Mouse (Mus musculus) forebrain, embryonic 15.5 days (tissue): ENCODE measurements around the gene Polr3h. TPM values are rescaled to one million over a fixed set of nuclear protein-coding genes. Genes with fewer than 3 reads are reported as not detected.
"Not testable (repeated sequence)": the region's sequence is repeated elsewhere in the genome, so short reads cannot be mapped to it uniquely, and the experiment has no call there.

Source experiments
- ATAC-seq: fragments of 200-750 bp; cut with Nextera tagmentation; replicated peaks from 2 replicates; pipeline ENCODE4 v1.8.0; 2017; ENCODE audit warnings: mild to moderate bottlenecking, moderate TSS enrichment, moderate library complexity
- H3K27ac ChIP-seq: fragments of 300-500 bp; sonication (generic); replicated peaks from 2 replicates; pipeline ENCODE4 v1.5.1; 2015; ENCODE audit warnings: mild to moderate bottlenecking, inconsistent platforms
- H3K27me3 ChIP-seq: fragments of 300-500 bp; sonication (generic); 2 replicates; pipeline ENCODE4 v1.6.1; 2015; ENCODE audit warnings: inconsistent platforms
- H3K36me3 ChIP-seq: fragments of 300-500 bp; sonication (generic); 2 replicates; pipeline ENCODE4 v1.6.1; 2015; ENCODE audit warnings: mild to moderate bottlenecking, inconsistent platforms
- H3K4me1 ChIP-seq: fragments of 300-500 bp; sonication (generic); 2 replicates; pipeline ENCODE4 v1.6.1; 2015; ENCODE audit warnings: inconsistent platforms
- H3K4me2 ChIP-seq: fragments of 300-500 bp; sonication (generic); replicated peaks from 2 replicates; pipeline ENCODE4 v1.6.1; 2015; ENCODE audit warnings: mild to moderate bottlenecking, inconsistent platforms
- H3K4me3 ChIP-seq: fragments of 300-500 bp; sonication (generic); 2 replicates; pipeline ENCODE4 v1.5.1; 2015; ENCODE audit warnings: mild to moderate bottlenecking, inconsistent platforms
- H3K9ac ChIP-seq: fragments of 300-500 bp; sonication (generic); replicated peaks from 2 replicates; pipeline ENCODE4 v1.6.1; 2015; ENCODE audit warnings: mild to moderate bottlenecking, inconsistent platforms
- H3K9me3 ChIP-seq: fragments of 300-500 bp; sonication (generic); 2 replicates; pipeline ENCODE4 v1.6.1; 2016; ENCODE audit warnings: inconsistent platforms
- WGBS: fragments of 180-500 bp; shearing (Covaris S2); methylation state at CpG from one replicate; pipeline ENCODE4 v1.1.7; 2015; ENCODE audit warnings: mixed read lengths; 5-methylcytosine and 5-hydroxymethylcytosine counted together
- polyA plus RNA-seq: library from polyadenylated mRNA; unstranded; fragments of >200 nt; fragmentation: Nextera tagmentation; extraction: Ambion mirVana; gene quantifications from 2 replicates; pipeline ENCODE4 v1.2.1, GENCODE M21; 2015

Polr3h gene
- polyA plus RNA-seq, 1 experiment from 2014 or later, result 89.8 TPM

- not testable (repeated sequence) for H3K4me2 ChIP-seq, ATAC-seq, H3K27ac ChIP-seq, H3K4me3 ChIP-seq, H3K9ac ChIP-seq, H3K27me3 ChIP-seq, H3K9me3 ChIP-seq, H3K4me1 ChIP-seq
- H3K36me3 ChIP-seq, result peaks cover 99% of the 10 kb centered on the region
- 90% methylated on average over 4 of the region's 4 CpGs for WGBS
Observed at GRCm38 (mm10) chr15:81908767-81909166, 17.3 kb downstream of the Polr3h start.

GRCm38 (mm10) chr15:81907953-81908352, 18.1 kb downstream of the Polr3h start:
- Histone ChIP-seq H3K4me1 (no peaks in the 10 kb centered on the region), H3K9me3 (no peaks in the 10 kb centered on the region), H3K27me3 (no peaks in the 10 kb centered on the region), H3K4me3 (no peak overlapping the region), H3K9ac (no peak overlapping the region), H3K36me3 (peaks cover 96% of the 10 kb centered on the region), H3K27ac (no peak overlapping the region), H3K4me2 (no peak overlapping the region)
- no peak for ATAC-seq
- 87% methylated on average over 8 of the region's 8 CpGs for WGBS

- Histone ChIP-seq H3K36me3 (peaks cover 88% of the 10 kb centered on the region), H3K27me3 (no peaks in the 10 kb centered on the region), H3K4me1 (no peaks in the 10 kb centered on the region), H3K4me3 (no peak overlapping the region), H3K27ac (no peak overlapping the region), H3K9me3 (no peaks in the 10 kb centered on the region), H3K4me2 (no peak overlapping the region), H3K9ac (no peak overlapping the region)
- WGBS, result 41% methylated on average over 2 of the region's 2 CpGs
- ATAC-seq, result no peak
Observed at GRCm38 (mm10) chr15:81904939-81905338, 21.1 kb downstream of the Polr3h start.

- H3K36me3 ChIP-seq, result peaks cover 72% of the 10 kb centered on the region
- no peak overlapping the region for H3K27ac ChIP-seq
- H3K4me1 ChIP-seq, result no peaks in the 10 kb centered on the region
- no peaks in the 10 kb centered on the region for H3K9me3 ChIP-seq
- no peak overlapping the region for H3K4me2 ChIP-seq
- H3K9ac ChIP-seq, result no peak overlapping the region
- WGBS, result 84% methylated on average over 2 of the region's 2 CpGs
- no peaks in the 10 kb centered on the region for H3K27me3 ChIP-seq
- no peak overlapping the region for H3K4me3 ChIP-seq
- no peak for ATAC-seq
Observed at GRCm38 (mm10) chr15:81898751-81899150, 27.3 kb downstream of the Polr3h start.

GRCm38 (mm10) chr15:81897607-81898285, 28.3 kb downstream of the Polr3h start:
- H3K4me1 ChIP-seq, result no peaks in the 10 kb centered on the region
- H3K4me3 ChIP-seq, result no peak overlapping the region
- 91% methylated on average over 5 of the region's 5 CpGs for WGBS

GRCm38 (mm10) chr15:81896407-81896806, 29.6 kb downstream of the Polr3h start:
- H3K4me3 ChIP-seq, result no peak overlapping the region
- H3K36me3 ChIP-seq, result peaks cover 73% of the 10 kb centered on the region
- H3K9me3 ChIP-seq, result no peaks in the 10 kb centered on the region
- no peak overlapping the region for H3K27ac ChIP-seq
- H3K4me1 ChIP-seq, result no peaks in the 10 kb centered on the region
- no peak for ATAC-seq
- WGBS, result 88% methylated on average over 2 of the region's 2 CpGs
- H3K4me2 ChIP-seq, result no peak overlapping the region
- no peaks in the 10 kb centered on the region for H3K27me3 ChIP-seq
- no peak overlapping the region for H3K9ac ChIP-seq

More at GRCm38 (mm10) chr15:81897607-81898285, 28.3 kb downstream of the Polr3h start:
- Histone ChIP-seq H3K9me3 (no peaks in the 10 kb centered on the region), H3K27me3 (no peaks in the 10 kb centered on the region), H3K9ac (no peak overlapping the region), H3K36me3 (peaks cover 72% of the 10 kb centered on the region), H3K4me2 (no peak overlapping the region), H3K27ac (no peak overlapping the region)
- ATAC-seq, result no peak

GRCm38 (mm10) chr15:81894002-81894401, 32.0 kb downstream of the Polr3h start:
- no peak overlapping the region for H3K27ac ChIP-seq
- peaks cover 76% of the 10 kb centered on the region for H3K36me3 ChIP-seq
- no peaks in the 10 kb centered on the region for H3K4me1 ChIP-seq
- no peak overlapping the region for H3K4me2 ChIP-seq
- no peak overlapping the region for H3K9ac ChIP-seq
- no peaks in the 10 kb centered on the region for H3K9me3 ChIP-seq
- ATAC-seq, result no peak
- H3K27me3 ChIP-seq, result no peaks in the 10 kb centered on the region
- no peak overlapping the region for H3K4me3 ChIP-seq
- 86% methylated on average over 1 of the region's 1 CpGs for WGBS

GRCm38 (mm10) chr15:81891822-81892580, 34.0 kb downstream of the Polr3h start:
- Histone ChIP-seq H3K9me3 (no peaks in the 10 kb centered on the region), H3K27ac (no peak overlapping the region), H3K36me3 (peaks cover 64% of the 10 kb centered on the region), H3K4me2 (no peak overlapping the region), H3K4me1 (no peaks in the 10 kb centered on the region), H3K9ac (no peak overlapping the region), H3K4me3 (no peak overlapping the region), H3K27me3 (no peaks in the 10 kb centered on the region)
- 93% methylated on average over 8 of the region's 8 CpGs for WGBS
- ATAC-seq, result no peak

GRCm38 (mm10) chr15:81891140-81891802, 34.8 kb downstream of the Polr3h start:
- peaks cover 57% of the 10 kb centered on the region for H3K36me3 ChIP-seq
- 91% methylated on average over 7 of the region's 7 CpGs for WGBS

GRCm38 (mm10) chr15:81889175-81889574, 36.9 kb downstream of the Polr3h start:
- no peak for ATAC-seq
- Histone ChIP-seq H3K27ac (no peak overlapping the region), H3K27me3 (no peaks in the 10 kb centered on the region), H3K9me3 (no peaks in the 10 kb centered on the region), H3K36me3 (peaks cover 42% of the 10 kb centered on the region), H3K4me3 (no peak overlapping the region), H3K4me1 (no peaks in the 10 kb centered on the region), H3K4me2 (no peak overlapping the region), H3K9ac (no peak overlapping the region)
- 93% methylated on average over 7 of the region's 7 CpGs for WGBS

More at GRCm38 (mm10) chr15:81891140-81891802, 34.8 kb downstream of the Polr3h start:
- Histone ChIP-seq H3K4me1 (no peaks in the 10 kb centered on the region), H3K27ac (no peak overlapping the region), H3K9ac (no peak overlapping the region), H3K4me3 (no peak overlapping the region), H3K4me2 (no peak overlapping the region), H3K27me3 (no peaks in the 10 kb centered on the region), H3K9me3 (no peaks in the 10 kb centered on the region)
- ATAC-seq, result no peak

GRCm38 (mm10) chr15:81886795-81887550, 39.1 kb downstream of the Polr3h start:
- no peak overlapping the region for H3K27ac ChIP-seq
- H3K36me3 ChIP-seq, result peaks cover 29% of the 10 kb centered on the region
- H3K4me2 ChIP-seq, result no peak overlapping the region
- H3K4me3 ChIP-seq, result no peak overlapping the region
- H3K9me3 ChIP-seq, result no peaks in the 10 kb centered on the region
- no peaks in the 10 kb centered on the region for H3K27me3 ChIP-seq
- no peak for ATAC-seq
- H3K9ac ChIP-seq, result no peak overlapping the region
- no peaks in the 10 kb centered on the region for H3K4me1 ChIP-seq
- WGBS, result 94% methylated on average over 6 of the region's 6 CpGs
